Mouse (Mus musculus): Measurements from ENCODE around the gene Abca4. TPM values are rescaled to one million over a fixed set of nuclear protein-coding genes. Genes with fewer than 3 reads are reported as not detected.

The Abca4 gene
- polyA plus RNA-seq, 1 experiment from 2014 or later: 3.7 TPM

DNA sequence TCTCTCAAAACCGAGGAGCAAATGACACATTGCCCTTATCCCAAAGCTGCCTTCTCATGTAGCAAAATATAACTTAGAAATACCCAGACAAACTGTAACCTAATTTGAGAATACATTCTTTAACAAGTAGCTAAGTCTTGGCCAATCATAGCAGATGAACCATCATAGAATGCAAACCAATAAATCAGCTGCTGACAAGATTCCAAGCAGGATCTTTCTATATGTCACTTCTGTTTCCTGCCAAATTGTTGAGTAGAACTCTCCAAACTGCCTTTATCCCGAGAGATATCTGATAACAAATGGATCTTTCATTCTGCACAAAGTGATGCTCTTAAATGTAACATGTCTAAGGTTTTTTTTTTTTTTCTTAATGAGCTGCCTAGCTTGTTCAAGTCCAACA, 154.3 kb downstream of the Abca4 start:
- Histone ChIP-seq H3K9ac (ENCODE audit: low read depth, low read length) (no peak overlapping the region), H3K27me3 (replicated peaks; ENCODE audit: control insufficient read depth, insufficient read depth, low read length) (no peaks in the 10 kb centered on the region), H3K4me2 (ENCODE audit: low read length) (no peak overlapping the region), H3K36me3 (ENCODE audit: control insufficient read depth, insufficient read depth, low read length) (no peaks in the 10 kb centered on the region), H3K9me3 (ENCODE audit: control insufficient read depth, low read length) (no peaks in the 10 kb centered on the region), H3K4me3 (ENCODE audit: low read length) (no peak overlapping the region), H3K4me1 (ENCODE audit: control insufficient read depth, insufficient read depth, low read depth, low read length) (no peaks in the 10 kb centered on the region), H3K27ac (ENCODE audit: low read depth, low read length) (no peak overlapping the region)
- WGBS: 76% methylated on average over 2 of the region's 2 CpGs
- ATAC-seq: no peak

GRCm38 (mm10) chr3:122198966-122199381, 154.7 kb downstream of the Abca4 start:
- no peaks in the 10 kb centered on the region for H3K36me3 ChIP-seq (ENCODE audit: control insufficient read depth, insufficient read depth, low read length)
- no peaks in the 10 kb centered on the region for H3K27me3 ChIP-seq (replicated peaks; ENCODE audit: control insufficient read depth, insufficient read depth, low read length)
- no peak overlapping the region for H3K9ac ChIP-seq (ENCODE audit: low read depth, low read length)
- H3K4me3 ChIP-seq (ENCODE audit: low read length): no peak overlapping the region
- H3K9me3 ChIP-seq (ENCODE audit: control insufficient read depth, low read length): no peaks in the 10 kb centered on the region
- 72% methylated on average over 8 of the region's 8 CpGs for WGBS
- H3K4me2 ChIP-seq (ENCODE audit: low read length): no peak overlapping the region
- ATAC-seq: peak; percentile 24; the same call in 1 of the 2 replicates
- no peak overlapping the region for H3K27ac ChIP-seq (ENCODE audit: low read depth, low read length)
- H3K4me1 ChIP-seq (ENCODE audit: control insufficient read depth, insufficient read depth, low read depth, low read length): no peaks in the 10 kb centered on the region

DNA sequence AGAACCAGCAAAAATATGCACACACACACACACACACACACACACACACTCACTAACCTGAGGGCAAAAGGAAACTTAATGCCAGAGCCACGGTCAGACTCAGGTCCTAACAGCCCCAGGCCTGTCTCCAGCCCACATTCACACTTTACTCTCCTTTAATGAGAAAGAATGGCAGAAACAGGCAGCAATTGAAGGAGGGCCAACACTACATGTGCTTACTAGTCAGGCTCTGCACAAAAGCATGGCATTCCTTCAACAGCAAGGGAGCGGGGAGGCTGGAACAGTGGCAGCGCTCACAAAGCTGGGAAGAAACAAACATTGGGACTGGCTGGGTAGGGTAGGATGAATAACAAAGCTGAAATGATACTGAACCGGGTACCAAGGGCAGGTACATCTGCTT, 155.4 kb downstream of the Abca4 start:
- 66% methylated on average over 4 of the region's 4 CpGs for WGBS

DNA sequence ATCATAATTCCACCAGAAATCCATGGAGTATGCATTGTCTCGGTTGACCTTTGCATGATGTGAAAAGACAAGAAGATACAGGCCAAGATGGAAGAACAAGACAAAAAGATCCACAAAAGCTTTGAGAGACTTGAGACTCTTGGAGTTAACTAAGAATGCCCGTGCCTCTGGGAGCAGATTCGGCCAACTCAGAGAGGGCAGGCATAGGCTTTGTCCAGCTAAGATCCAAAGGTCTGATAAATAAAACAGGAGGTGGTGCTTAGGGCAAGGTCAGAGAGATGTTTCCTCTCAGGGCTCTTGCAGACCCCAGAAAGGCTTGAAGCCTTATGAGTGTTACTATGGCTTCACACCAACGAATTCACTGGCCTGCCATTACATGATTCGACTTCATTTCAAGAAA, 155.8 kb downstream of the Abca4 start:
- no peaks in the 10 kb centered on the region for H3K4me1 ChIP-seq (ENCODE audit: control insufficient read depth, insufficient read depth, low read depth, low read length)
- ATAC-seq: no peak
- no peaks in the 10 kb centered on the region for H3K9me3 ChIP-seq (ENCODE audit: control insufficient read depth, low read length)
- WGBS: 84% methylated on average over 5 of the region's 5 CpGs
- H3K27me3 ChIP-seq (replicated peaks; ENCODE audit: control insufficient read depth, insufficient read depth, low read length): no peaks in the 10 kb centered on the region
- no peak overlapping the region for H3K27ac ChIP-seq (ENCODE audit: low read depth, low read length)
- H3K36me3 ChIP-seq (ENCODE audit: control insufficient read depth, insufficient read depth, low read length): no peaks in the 10 kb centered on the region
- H3K4me2 ChIP-seq (ENCODE audit: low read length): no peak overlapping the region
- no peak overlapping the region for H3K4me3 ChIP-seq (ENCODE audit: low read length)
- no peak overlapping the region for H3K9ac ChIP-seq (ENCODE audit: low read depth, low read length)

More for the DNA sequence above, 155.4 kb downstream of the Abca4 start:
- no peak overlapping the region for H3K4me3 ChIP-seq (ENCODE audit: low read length)
- no peaks in the 10 kb centered on the region for H3K36me3 ChIP-seq (ENCODE audit: control insufficient read depth, insufficient read depth, low read length)
- no peaks in the 10 kb centered on the region for H3K4me1 ChIP-seq (ENCODE audit: control insufficient read depth, insufficient read depth, low read depth, low read length)
- H3K27ac ChIP-seq (ENCODE audit: low read depth, low read length): no peak overlapping the region
- H3K4me2 ChIP-seq (ENCODE audit: low read length): no peak overlapping the region
- no peaks in the 10 kb centered on the region for H3K27me3 ChIP-seq (replicated peaks; ENCODE audit: control insufficient read depth, insufficient read depth, low read length)
- no peak overlapping the region for H3K9ac ChIP-seq (ENCODE audit: low read depth, low read length)
- no peaks in the 10 kb centered on the region for H3K9me3 ChIP-seq (ENCODE audit: control insufficient read depth, low read length)
- peak; percentile 52; the same call in 1 of the 2 replicates for ATAC-seq

DNA sequence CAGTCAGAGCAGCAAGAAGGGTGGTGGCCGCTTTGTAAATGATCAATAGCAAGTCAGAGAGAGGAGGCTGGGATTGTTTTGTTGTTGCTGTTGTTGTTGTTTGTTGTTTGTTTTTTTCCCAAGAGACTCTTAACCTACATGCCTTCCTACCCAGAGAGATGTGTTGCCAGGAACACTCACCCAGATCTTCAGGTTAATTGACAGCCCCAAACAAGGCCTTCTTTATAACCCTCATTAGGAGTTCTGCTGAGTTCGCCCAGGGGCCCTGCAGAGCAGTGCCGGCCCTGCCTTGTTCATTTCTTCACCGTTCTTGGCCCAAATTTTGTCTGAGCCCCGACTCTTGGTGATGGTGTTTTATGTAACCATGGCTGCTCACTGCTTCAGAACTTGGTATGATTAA, 156.2 kb downstream of the Abca4 start:
- Histone ChIP-seq H3K9me3 (ENCODE audit: control insufficient read depth, low read length) (no peaks in the 10 kb centered on the region), H3K27ac (ENCODE audit: low read depth, low read length) (no peak overlapping the region), H3K4me3 (ENCODE audit: low read length) (no peak overlapping the region), H3K4me2 (ENCODE audit: low read length) (no peak overlapping the region), H3K36me3 (ENCODE audit: control insufficient read depth, insufficient read depth, low read length) (no peaks in the 10 kb centered on the region), H3K9ac (ENCODE audit: low read depth, low read length) (no peak overlapping the region), H3K27me3 (replicated peaks; ENCODE audit: control insufficient read depth, insufficient read depth, low read length) (no peaks in the 10 kb centered on the region), H3K4me1 (ENCODE audit: control insufficient read depth, insufficient read depth, low read depth, low read length) (no peaks in the 10 kb centered on the region)
- WGBS: 60% methylated on average over 5 of the region's 5 CpGs
- peak; percentile 37; the same call in 1 of the 2 replicates for ATAC-seq

- Histone ChIP-seq H3K4me3 (ENCODE audit: low read length) (no peak overlapping the region), H3K36me3 (ENCODE audit: control insufficient read depth, insufficient read depth, low read length) (no peaks in the 10 kb centered on the region), H3K27ac (ENCODE audit: low read depth, low read length) (no peak overlapping the region), H3K4me1 (ENCODE audit: control insufficient read depth, insufficient read depth, low read depth, low read length) (no peaks in the 10 kb centered on the region), H3K27me3 (replicated peaks; ENCODE audit: control insufficient read depth, insufficient read depth, low read length) (no peaks in the 10 kb centered on the region), H3K9me3 (ENCODE audit: control insufficient read depth, low read length) (no peaks in the 10 kb centered on the region), H3K9ac (ENCODE audit: low read depth, low read length) (no peak overlapping the region), H3K4me2 (ENCODE audit: low read length) (no peak overlapping the region)
- WGBS: 39% methylated on average over 5 of the region's 5 CpGs
- no peak for ATAC-seq
Measured at GRCm38 (mm10) chr3:122202307-122202732, 158.1 kb downstream of the Abca4 start.

GRCm38 (mm10) chr3:122203675-122204329, 159.6 kb downstream of the Abca4 start:
- Histone ChIP-seq H3K36me3 (ENCODE audit: control insufficient read depth, insufficient read depth, low read length) (no peaks in the 10 kb centered on the region), H3K27me3 (replicated peaks; ENCODE audit: control insufficient read depth, insufficient read depth, low read length) (no peaks in the 10 kb centered on the region), H3K9ac (ENCODE audit: low read depth, low read length) (no peak overlapping the region), H3K4me3 (ENCODE audit: low read length) (no peak overlapping the region), H3K4me2 (ENCODE audit: low read length) (no peak overlapping the region), H3K27ac (ENCODE audit: low read depth, low read length) (no peak overlapping the region), H3K4me1 (ENCODE audit: control insufficient read depth, insufficient read depth, low read depth, low read length) (no peaks in the 10 kb centered on the region), H3K9me3 (ENCODE audit: control insufficient read depth, low read length) (no peaks in the 10 kb centered on the region)
- WGBS: 77% methylated on average over 9 of the region's 9 CpGs
- ATAC-seq: no peak

DNA sequence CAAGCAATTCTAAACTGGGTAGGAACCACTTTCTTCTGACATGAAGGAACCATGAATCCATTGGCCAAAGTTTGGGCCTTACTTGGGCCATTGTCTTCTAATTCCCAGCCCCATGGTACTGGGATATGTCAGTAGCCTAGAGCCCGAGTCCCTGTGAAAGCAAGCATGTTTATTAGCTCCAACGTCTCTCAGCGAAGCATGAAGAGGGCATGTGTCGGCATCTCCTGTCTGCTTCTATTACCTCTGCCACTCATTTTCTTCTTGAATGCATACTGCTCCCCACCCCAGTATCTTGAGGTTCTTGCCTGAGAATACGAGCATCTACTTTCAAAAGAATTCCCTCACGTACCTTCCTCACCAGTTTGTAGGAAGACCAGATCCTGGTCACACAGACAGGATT, 161.5 kb downstream of the Abca4 start:
- Histone ChIP-seq H3K4me2 (ENCODE audit: low read length) (no peak overlapping the region), H3K36me3 (ENCODE audit: control insufficient read depth, insufficient read depth, low read length) (no peaks in the 10 kb centered on the region), H3K27ac (ENCODE audit: low read depth, low read length) (no peak overlapping the region), H3K9me3 (ENCODE audit: control insufficient read depth, low read length) (no peaks in the 10 kb centered on the region), H3K27me3 (replicated peaks; ENCODE audit: control insufficient read depth, insufficient read depth, low read length) (no peaks in the 10 kb centered on the region), H3K4me1 (ENCODE audit: control insufficient read depth, insufficient read depth, low read depth, low read length) (no peaks in the 10 kb centered on the region), H3K4me3 (ENCODE audit: low read length) (no peak overlapping the region), H3K9ac (ENCODE audit: low read depth, low read length) (no peak overlapping the region)
- peak; percentile 64; the same call in 1 of the 2 replicates for ATAC-seq
- 70% methylated on average over 6 of the region's 6 CpGs for WGBS

DNA sequence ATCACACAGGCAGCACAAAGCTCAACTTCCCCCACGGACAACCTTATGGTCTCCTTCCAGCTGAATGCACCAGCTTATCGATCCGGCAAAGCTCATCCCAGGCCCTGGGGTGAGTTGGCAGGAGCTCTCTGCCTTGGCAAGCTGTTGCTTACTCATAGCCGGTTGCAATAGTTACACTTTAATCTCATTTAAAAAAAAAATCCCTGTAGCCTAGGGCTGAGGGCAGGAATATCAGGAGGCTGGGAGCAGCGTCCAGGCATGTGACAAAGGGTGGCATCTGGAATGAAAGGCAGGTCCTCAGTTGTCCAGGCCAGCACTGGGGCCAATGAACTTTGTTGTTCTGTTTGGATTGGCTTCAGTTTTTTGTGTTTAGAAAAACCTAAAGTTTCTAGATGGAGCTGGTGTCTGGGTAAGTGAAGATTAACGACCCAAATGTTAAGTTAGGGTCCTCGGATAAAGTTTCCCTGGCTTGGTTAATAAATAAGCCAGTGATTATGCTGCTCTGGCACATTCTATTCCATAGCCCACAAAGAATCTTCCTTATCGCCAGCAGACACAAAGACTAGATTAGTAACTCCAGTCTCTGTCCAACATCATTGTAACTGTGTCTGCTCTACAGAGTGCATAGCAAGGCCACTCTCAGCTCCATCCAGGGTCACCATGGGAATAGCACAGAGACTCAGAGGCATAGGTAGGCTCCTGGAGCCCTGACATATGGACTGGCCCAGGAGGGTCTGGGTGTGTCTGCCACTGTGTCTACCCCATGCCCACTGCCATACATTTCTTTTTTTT, 162.2 kb downstream of the Abca4 start:
- 41% methylated on average over 8 of the region's 8 CpGs for WGBS
- Histone ChIP-seq H3K27me3 (replicated peaks; ENCODE audit: control insufficient read depth, insufficient read depth, low read length) (no peaks in the 10 kb centered on the region), H3K36me3 (ENCODE audit: control insufficient read depth, insufficient read depth, low read length) (no peaks in the 10 kb centered on the region), H3K4me2 (ENCODE audit: low read length) (no peak overlapping the region), H3K4me1 (ENCODE audit: control insufficient read depth, insufficient read depth, low read depth, low read length) (no peaks in the 10 kb centered on the region), H3K27ac (ENCODE audit: low read depth, low read length) (no peak overlapping the region), H3K4me3 (ENCODE audit: low read length) (no peak overlapping the region), H3K9ac (ENCODE audit: low read depth, low read length) (no peak overlapping the region), H3K9me3 (ENCODE audit: control insufficient read depth, low read length) (no peaks in the 10 kb centered on the region)
- peak; percentile 80 for ATAC-seq
